In the genomic region with DNA sequence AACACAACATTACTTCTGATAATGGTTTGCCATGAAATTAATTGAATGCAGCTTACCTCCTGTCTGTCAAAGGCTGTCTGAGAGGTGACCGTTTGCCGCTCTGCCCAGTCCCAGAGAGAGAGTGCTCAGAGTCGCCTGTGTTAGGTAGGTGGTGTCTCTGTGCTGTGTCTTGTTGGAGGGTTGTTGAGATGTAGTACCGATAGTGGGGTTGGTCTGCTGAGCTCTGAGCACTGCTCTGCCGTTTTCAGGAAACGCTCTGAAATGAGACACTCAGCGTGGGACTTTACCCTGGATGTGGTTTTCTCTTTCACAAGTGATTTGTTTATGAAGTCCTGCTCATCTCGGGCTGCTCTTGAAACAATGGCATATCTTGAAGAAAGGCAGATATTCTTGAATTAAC, we compare ENCODE assay signal across 12 mouse cellular contexts. TPM values are rescaled to one million over a fixed set of nuclear protein-coding genes. Genes with fewer than 3 reads are reported as not detected.
DNase-seq lines count a peak whose midpoint lies in the region; ATAC-seq lines count a peak whose summit lies in the region.
"Had no signal": no experiment of that assay in that cellular context is flagged by ENCODE, and none has a peak within 500 bp of the region (broad histone marks: within the 10 kb centered on the region; RNA-seq: fewer than 3 reads in every experiment).

A gene (minus strand): TSS at position 161 of the 400 bp plus-strand sequence.

- H3K36me3 ChIP-seq in kidney, embryonic 16.5 days (ENCODE audit: insufficient read depth, low read length), result peaks cover 18% of the 10 kb centered on the region

- WGBS in large intestine, adult 2 months, result 62% methylated on average over 8 of the region's 8 CpGs
- 76% methylated on average over 8 of the region's 8 CpGs for WGBS in kidney, embryonic 16.5 days

- H3K4me2 ChIP-seq in kidney, embryonic 16.5 days (replicated peaks; ENCODE audit: low read depth, low read length), result no peak within 1 kb of the TSS

- peak; percentile 84 for DNase-seq in A20 (ENCODE audit: low read depth, low spot score)
- peak; percentile 74 to 78 for DNase-seq in CD8-positive naive resting alpha-beta T cell, adult 2 months (ENCODE audit: low read depth in 2 of 2, low spot score in 2 of 2)
- no peak for DNase-seq in large intestine, adult 2 months (ENCODE audit: low read depth, low spot score)
- DNase-seq in spleen, postnatal 14 days (ENCODE audit: low spot score in 2 of 2), result peak; percentile 31 to 38
- DNase-seq in frontal cortex, postnatal 10 days (ENCODE audit: low spot score in 2 of 2), result no peak
- no peak for DNase-seq in kidney, postnatal 25 days
- no peak for DNase-seq in ovary, postnatal 10 days (ENCODE audit: low spot score)
- DNase-seq: forebrain, postnatal 0 days; heart, postnatal 10 days had no signal

- H3K9me3 ChIP-seq in kidney, embryonic 16.5 days (ENCODE audit: low read length), result no peaks in the 10 kb centered on the region
- H3K9me3 ChIP-seq: G1E had no signal

- no peak within 1 kb of the TSS for H3K9ac ChIP-seq in kidney, embryonic 16.5 days (replicated peaks; ENCODE audit: low read length)
- H3K9ac ChIP-seq: forebrain, postnatal 0 days had no signal

- H3K27me3 ChIP-seq in kidney, embryonic 16.5 days (ENCODE audit: insufficient read depth, low read length), result no peaks in the 10 kb centered on the region

- H3K27ac ChIP-seq in kidney, embryonic 16.5 days (ENCODE audit: low read length), result no peak within 1 kb of the TSS

- no peak for ATAC-seq in kidney, embryonic 16.5 days (ENCODE audit: low FRiP score, low TSS enrichment)
- ATAC-seq: forebrain, postnatal 0 days; midbrain, embryonic 16.5 days had no signal

- peaks cover 7% of the 10 kb centered on the region for H3K4me1 ChIP-seq in kidney, embryonic 16.5 days (ENCODE audit: insufficient read depth, low read length)

- H3K4me3 ChIP-seq in kidney, embryonic 16.5 days (ENCODE audit: low read length), result no peak within 1 kb of the TSS

RNA-seq across cellular contexts. Expression of the gene that starts here (rescaled TPM):
- 11.5 and 12.9 TPM in 2 replicates for polyA plus RNA-seq in large intestine, adult 2 months (2012; rRNA removed)
- not detected in 2 replicates for polyA plus RNA-seq in kidney, embryonic 16.5 days (2015; fragmentation: Nextera tagmentation; extraction: Ambion mirVana)
- polyA plus RNA-seq: forebrain, postnatal 0 days; G1E had no signal

Comparison
In these comparisons a context has a peak if more than half of its experiments do, and no peak if none do; other contexts are left out.
1. RNA of the gene that starts here (polyA plus RNA-seq): 11.5 to 12.9 TPM in large intestine, adult 2 months; not detected in kidney, embryonic 16.5 days; every median in the first group is over 10 times any median in the second.
2. DNase-seq: peak in A20 (single experiment), CD8-positive naive resting alpha-beta T cell, adult 2 months (2 of 2) and spleen, postnatal 14 days (2 of 2); none in large intestine, adult 2 months (single experiment), frontal cortex, postnatal 10 days (0 of 2), kidney, postnatal 25 days (0 of 2) and ovary, postnatal 10 days (single experiment).